Mouse (Mus musculus): ENCODE data around the gene Acox2.
A peak's percentile ranks its signal among the peaks of the same experiment; 100 is the strongest.

Acox2 gene

GRCm38 (mm10) chr14:8249206-8249605 lies 9.9 kb downstream of the Acox2 start:
- DNase-seq (ENCODE audit: low spot score in 2 of 2): no peak

- DNase-seq (ENCODE audit: low spot score in 2 of 2): no peak
These were observed 12.3 kb downstream of the Acox2 start for GRCm38 (mm10) chr14:8246878-8247277.

DNA sequence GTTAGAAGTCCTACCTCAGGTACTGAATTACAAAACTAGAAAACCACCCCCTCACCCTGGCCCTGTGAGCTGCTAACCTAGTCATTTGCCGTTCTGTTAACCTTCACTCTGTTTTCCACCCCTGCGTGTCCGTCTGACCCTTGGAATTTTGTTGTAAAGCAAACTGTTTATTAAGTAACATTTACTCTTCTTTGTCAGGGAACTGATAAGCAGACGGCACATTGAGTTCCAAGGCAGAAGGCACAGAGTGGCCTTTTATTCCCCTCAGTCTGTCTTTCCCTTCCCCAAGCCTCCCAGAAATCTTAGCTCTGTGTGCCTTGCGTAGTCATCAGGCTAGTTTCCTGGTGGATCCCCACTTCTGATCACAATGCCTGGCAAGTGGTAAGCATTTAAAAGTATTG lies 14.9 kb downstream of the Acox2 start:
- no peak for DNase-seq (ENCODE audit: low spot score in 2 of 2)

GRCm38 (mm10) chr14:8243136-8243888 lies 15.8 kb downstream of the Acox2 start:
- no peak for DNase-seq (ENCODE audit: low spot score in 2 of 2)

DNA sequence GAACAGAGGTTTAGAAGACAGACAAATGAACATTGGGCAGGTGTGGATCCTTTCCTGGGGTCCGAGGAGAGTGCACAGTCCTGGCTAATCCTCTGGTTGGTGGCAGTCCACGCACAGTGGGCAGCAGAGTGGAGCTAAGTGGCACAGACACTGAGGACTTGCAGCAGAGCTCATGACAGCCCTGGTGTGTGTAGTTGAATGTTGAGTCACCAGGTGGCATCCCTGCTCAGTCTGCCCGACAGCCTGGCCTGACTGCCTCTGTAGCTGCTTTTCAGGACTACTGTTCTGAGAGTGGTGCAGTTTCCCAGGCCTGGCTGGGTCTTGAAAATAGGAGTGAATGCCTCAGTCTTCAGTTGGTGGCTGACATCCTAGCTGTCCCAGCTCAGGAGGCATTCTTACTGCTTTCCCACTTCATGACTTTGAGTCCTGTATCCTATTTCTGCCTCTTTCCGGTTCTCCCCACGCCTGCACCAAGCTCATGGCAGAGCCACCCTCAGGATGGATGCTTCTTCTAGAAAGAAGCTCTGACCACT lies 16.7 kb downstream of the Acox2 start:
- no peak for DNase-seq (ENCODE audit: low spot score in 2 of 2)

DNA sequence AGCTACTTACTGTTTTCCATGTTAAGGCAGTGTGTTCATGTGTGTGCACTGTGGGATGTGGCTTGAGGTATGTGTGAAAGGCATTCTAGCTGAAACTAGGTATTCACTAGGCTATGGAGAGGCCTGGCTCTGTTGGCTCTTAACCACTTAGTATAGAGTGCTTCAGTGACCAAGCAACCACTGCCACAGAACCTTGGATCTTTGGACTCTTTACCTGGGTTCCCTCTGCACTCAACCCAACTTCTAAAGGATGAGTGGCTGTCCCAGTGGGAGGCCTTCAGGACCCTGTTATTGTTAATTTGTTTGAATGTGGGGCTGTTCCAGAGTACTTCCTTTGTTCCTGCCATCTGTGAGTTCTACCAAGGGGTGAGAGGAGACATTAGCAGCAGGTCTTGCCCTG lies 17.3 kb downstream of the Acox2 start:
- DNase-seq (ENCODE audit: low spot score in 2 of 2): no peak

DNA sequence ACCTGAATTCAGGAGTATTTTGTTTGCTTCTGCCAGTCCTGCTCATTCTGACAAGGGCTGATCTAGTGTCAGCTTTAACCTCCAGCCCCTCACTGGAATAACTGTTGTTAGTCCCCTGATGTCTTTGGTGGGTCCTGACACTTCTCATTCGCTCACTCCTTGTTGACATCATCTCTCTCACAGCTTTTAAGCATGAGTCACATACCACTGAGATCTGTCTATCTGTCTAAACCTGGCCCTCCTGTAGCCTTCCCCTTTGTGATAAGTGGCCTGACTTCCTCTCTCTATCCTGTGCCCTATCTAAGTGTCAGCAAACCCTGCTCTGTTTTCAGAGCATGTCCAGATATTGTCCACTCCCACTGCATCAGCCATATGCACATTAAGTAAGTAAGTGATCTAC lies 25.9 kb downstream of the Acox2 start:
- no peak for DNase-seq (ENCODE audit: low spot score in 2 of 2)

DNA sequence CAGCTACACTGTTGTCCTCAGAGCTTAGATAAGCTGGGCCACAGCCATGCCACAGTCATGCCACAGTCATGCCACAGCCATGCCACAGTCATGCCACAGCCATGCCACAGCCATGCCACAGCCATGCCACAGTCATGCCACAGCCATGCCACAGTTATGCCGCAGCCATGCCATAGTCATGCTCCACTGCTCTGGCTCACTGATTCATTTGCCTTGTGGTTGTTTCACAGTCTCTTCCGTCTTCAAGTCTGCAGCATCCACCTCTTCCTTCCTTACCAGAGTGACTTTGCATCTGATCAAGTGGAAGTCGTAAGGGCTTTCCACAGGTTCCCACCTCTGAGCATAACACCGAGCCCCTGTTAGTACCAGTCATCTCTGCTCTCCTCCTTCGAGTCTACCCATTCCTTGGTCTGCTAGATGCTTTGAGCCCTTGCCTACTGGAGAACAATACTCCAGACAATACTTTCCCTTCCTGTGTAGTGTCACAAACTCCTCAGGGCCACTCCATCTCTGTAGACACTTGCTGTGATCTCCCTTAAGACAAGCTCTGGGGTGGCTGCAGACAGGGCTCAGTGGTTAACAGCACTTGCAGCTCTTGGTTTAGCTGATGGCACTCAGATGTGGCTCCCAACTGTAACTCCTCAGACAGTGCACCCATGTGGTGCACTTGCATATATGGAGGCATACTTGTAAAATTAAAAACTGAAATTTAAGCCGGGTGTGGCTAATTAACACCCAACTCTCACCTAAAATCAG lies 26.8 kb downstream of the Acox2 start:
- no peak for DNase-seq (ENCODE audit: low spot score in 2 of 2)

DNA sequence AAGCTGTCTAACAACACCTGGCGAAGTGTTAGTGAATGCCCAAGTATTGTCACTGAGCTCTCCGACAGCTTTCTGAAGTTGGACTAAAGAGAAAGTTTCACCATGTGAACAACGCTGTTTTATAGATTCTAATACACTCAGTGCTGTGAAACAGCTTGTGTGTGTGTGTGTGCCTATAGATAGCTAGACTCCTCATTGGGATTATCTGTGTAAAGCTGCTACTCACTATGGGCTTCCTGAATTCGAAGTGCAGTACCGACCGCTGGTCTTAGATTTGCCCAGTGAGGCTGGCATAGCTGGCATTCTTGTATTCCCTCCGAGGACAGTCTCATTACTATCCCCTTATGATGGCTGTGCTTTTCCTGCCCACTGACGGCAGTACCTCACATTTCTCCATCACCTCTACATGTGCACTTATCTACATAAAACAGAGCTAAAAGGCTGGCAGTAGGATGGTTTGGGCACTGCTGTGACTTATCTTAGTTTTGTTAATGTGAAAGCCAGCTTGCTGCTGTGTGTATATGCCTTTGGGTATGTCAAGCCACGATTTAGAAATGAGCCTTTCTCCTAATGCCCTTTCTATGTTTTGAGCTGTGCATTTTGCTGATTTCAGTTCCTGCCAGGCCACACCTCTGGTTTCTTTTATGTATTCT lies 29.7 kb downstream of the Acox2 start:
- no peak for DNase-seq (ENCODE audit: low spot score in 2 of 2)

GRCm38 (mm10) chr14:8224805-8225204 lies 34.3 kb downstream of the Acox2 start:
- DNase-seq (ENCODE audit: low spot score in 2 of 2): no peak

DNA sequence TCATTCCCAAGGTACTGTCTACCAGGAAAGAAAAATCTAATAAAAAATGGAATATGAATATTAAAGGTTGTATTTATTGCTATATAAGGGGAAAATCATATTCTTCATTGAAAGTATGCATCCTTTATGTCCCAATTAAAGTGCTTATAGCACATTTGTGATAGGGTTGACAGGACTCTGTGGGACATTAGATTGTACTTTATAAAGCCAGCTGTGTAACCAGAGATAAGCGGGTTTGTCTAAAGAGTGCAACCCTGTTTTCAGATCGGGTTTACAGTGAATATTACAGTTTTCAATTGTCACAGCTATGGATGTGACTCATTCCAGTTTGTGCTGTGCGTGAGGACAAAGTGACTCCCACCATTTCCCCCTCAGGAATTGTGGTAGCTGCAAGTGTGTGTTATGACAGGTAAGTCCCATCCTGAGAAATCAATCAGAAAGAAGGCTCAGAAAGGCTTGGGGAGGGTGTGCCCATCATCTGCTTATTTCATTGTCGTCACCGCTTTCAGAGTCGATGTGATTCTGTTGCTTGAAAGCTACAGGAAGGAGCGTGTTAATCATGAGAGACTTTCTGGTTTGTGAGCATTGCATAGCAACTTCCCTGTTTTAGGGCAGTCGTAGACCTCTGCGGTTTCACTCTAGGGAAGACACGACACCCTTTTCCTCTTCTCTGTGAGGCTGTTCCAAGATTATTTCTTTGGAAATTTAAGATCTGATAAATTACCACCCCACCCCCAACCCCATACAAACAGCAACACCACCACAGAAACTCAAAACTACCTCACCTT lies 35.5 kb downstream of the Acox2 start:
- no peak for DNase-seq (ENCODE audit: low spot score in 2 of 2)

DNA sequence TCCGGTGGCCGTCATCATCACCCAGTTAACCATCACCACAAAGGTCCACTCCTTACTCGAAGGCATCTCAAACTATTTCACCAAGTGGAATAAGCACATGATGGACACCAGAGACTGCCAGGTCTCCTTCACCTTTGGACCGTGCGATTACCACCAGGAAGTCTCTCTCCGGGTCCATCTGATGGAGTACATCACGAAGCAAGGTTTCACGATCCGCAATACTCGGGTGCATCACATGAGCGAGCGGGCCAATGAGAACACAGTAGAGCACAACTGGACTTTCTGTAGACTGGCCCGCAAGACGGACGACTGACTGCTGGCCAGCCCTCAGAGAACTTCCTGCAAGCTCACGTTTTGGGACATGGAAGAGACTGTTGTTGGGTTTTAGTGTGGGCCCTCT lies 36.6 kb downstream of the Acox2 start:
- no peak for DNase-seq (ENCODE audit: low spot score in 2 of 2)

DNA sequence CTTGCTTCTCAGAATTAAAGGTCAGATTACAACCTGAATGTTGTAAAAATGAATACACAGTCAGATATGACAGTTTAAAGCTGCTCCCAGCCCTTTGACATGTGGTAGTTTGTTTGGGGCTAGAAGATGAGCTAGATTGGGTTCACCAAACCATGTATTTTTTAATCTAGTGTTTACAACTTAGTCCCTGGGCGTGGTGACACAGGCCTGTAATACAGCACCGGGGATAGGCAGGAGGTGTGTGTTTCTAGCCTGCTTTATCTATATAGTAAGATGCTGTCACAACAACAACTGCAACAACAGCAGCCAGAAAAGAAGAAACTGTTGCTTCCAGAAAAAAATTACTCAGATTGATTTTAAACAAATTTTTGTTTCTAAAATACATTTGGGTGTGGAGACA lies 38.2 kb downstream of the Acox2 start:
- DNase-seq (ENCODE audit: low spot score in 2 of 2): no peak

DNA sequence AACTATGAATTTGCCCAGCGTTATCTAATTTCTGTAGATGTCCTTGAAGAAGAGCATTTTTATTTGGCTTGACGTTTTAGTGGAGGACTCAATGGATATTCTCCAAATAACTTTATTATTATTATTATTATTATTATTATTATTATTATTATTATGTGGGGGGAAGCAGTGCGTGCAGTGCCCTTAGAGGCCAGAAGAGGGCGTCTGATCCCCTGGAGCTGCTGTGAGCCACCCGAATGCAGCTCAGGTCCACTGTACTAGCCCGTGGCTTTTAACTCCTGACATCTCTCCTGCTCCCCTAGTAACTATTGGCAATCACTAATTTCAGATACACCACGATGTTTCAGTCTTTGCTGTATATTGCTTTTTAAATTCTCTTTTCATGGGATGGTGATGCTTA lies 38.8 kb downstream of the Acox2 start:
- peak; percentile 37 to 75 for DNase-seq (ENCODE audit: low spot score in 2 of 2)

GRCm38 (mm10) chr14:8219876-8220275 lies 39.3 kb downstream of the Acox2 start:
- DNase-seq (ENCODE audit: low spot score in 2 of 2): no peak

DNA sequence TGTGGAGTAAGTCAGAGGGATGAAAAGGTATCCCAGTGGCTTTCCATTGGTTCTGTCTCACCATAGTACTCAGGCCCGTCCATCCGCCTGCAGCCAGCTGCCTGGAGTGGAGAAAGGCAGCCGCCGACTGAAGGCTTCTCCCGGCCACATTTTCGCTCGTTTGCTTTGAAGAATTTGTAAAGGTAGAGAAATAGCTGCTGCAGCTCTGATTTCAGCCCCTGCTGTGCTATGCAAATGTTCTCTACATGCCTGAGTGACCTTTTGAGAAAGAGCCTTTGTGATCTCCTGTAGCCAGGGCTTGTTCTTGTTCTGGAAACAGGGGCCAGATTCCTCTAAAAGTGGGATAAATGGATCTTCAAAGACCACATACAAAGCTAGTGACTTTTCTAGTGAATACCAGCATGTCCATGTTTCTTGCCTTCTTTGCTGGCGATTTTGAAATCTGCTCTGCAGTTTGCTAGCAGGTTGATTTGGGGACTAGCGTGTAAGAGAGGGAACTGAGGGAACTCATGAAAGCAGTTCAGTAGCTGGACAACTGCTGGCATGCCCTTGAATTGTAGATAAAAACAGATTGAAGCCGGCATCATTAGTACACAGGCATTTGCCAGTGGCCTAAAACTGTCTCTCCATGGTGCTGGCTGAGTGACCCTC lies 40.3 kb downstream of the Acox2 start:
- DNase-seq (ENCODE audit: low spot score in 2 of 2): no peak

GRCm38 (mm10) chr14:8218238-8218637 lies 40.9 kb downstream of the Acox2 start:
- DNase-seq (ENCODE audit: low spot score in 2 of 2): no peak

- DNase-seq (ENCODE audit: low spot score in 2 of 2): no peak
These were observed 43.1 kb downstream of the Acox2 start for GRCm38 (mm10) chr14:8216100-8216499.

DNA sequence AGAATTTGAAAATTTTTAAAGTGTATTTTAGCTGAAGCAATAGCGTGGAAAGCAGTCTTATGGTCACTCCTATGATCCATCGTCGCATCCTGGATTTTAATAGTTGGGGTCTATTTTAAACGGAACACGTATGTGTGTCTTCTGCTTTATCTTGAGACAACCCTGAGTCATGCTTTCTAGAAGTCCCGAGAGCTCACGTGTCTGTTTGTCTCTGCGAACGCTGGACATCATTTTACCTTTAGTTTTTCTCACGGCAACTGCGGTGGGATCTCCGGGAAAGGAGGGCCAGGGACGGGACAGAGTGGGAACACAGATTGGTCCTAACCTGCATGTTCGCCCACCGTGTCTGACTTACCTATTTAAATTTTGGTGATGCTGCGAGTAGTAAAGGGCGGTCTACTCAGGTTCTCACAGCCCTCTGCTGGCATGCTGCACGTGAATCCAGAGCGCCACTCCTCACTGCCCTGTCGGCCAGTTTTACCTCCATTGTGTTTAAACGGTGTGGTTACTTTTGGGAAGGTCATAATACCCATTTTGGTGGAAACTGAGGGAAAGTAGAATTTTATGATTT lies 43.9 kb downstream of the Acox2 start:
- DNase-seq (ENCODE audit: low spot score in 2 of 2): no peak

DNA sequence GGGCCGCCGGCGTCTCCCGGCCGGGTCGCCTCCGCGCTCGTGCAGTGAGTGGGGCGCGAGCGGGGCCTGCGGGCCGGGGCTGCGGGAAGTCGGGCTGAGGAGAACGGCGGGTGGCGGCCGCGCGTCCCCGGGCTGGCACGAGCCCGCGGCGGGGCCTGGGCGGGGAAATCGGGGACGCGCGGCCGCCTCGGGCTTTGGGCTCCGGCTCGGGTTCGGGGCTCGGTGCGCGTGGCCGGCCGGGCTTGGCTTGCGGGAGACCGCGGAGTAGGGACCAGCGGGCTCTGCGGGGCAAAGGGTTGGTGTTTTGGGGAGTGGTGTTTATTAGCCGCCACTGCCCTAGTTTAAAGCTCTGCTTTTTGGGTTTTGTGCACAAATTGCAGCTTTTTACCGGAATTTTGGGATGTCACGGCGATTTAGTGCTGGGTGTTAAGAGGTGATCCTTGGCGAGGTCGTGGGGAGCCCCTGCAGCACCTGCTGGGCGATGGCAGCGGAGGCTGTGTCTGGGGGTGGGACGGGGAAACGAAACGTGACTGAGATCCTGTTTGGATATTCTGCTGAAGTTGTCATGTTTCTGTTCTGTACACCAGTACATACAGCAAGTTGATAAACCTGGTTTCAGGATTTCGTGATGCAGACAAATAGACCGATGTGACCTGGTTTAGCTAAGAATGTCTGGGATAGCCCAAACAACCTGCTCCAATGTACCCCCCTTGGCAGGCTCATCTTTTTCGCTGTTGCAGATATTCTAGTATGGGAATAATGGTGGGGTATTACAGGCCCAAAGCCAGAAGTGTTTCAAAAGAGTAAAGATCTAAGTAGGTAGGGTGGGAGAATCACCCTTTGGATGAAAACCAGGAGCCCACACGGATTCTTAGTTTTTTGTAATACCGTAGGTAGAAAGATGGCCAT lies 44.6 kb downstream of the Acox2 start:
- peak; percentile 71 to 89 for DNase-seq (ENCODE audit: low spot score in 2 of 2)
